Mouse (Mus musculus): ENCODE results near the gene Spsb3.

DNA sequence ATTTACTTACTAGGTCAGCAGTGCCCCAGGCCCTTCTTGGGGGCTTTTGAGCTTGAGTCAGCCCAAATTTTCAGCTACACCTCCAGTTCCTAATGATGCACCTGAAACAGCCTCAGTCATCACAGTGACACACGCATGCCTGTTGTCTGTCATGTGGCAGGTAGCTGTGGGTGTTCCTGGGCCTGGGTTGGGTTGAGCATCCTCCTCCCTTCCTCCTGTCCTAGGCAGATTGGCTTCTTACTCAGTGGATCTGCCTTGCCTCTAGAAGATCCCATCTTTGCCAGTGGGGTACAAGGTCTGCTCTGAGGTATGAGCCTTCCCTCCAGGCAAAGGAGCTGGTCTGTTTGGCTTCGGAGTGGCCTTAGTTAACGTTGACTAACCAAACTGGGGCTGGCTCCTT, 2.4 kb downstream of the Spsb3 start:
- TF ChIP-seq CTCF (IDR thresholded peaks at IDR 0.05; ENCODE audit: extremely low read depth, insufficient read depth, insufficient read length, insufficient replicate concordance) (no peak), POLR2A (IDR thresholded peaks at IDR 0.05; ENCODE audit: low read depth, low read length) (no peak)
